Mouse (Mus musculus): ENCODE data around the gene Psen1. TPM values are rescaled to one million over a fixed set of nuclear protein-coding genes. Genes with fewer than 3 reads are reported as not detected.

Gene Psen1
- polyA plus RNA-seq, 1 experiment from 2014 or later: 59.5 TPM

- Histone ChIP-seq H3K27me3 (ENCODE audit: insufficient read depth, low read length) (no peaks in the 10 kb centered on the region), H3K36me3 (ENCODE audit: insufficient read depth, low read length) (0 out of 2 replicates have a peak, but pooled peaks cover 3% of the 10 kb centered on the region), H3K9me3 (replicated peaks; ENCODE audit: low read length) (no peaks in the 10 kb centered on the region), H3K4me3 (replicated peaks; ENCODE audit: low read depth, low read length) (no peak overlapping the region), H3K4me2 (ENCODE audit: low read length) (no peak overlapping the region), H3K27ac (no peak overlapping the region), H3K9ac (ENCODE audit: low read depth, low read length) (no peak overlapping the region), H3K4me1 (replicated peaks; ENCODE audit: insufficient read depth, low read length) (peaks cover 9% of the 10 kb centered on the region; the same call in 1 of the 2 replicates)
- WGBS: 85% methylated on average over 7 of the region's 7 CpGs
- no peak for TF ChIP-seq CTCF (IDR thresholded peaks at IDR 0.05; ENCODE audit: low read depth)
- ATAC-seq (replicated peaks; ENCODE audit: low FRiP score, low read depth) (no peak), DNase-seq (ENCODE audit: low spot score) (no peak)
Observed at GRCm38 (mm10) chr12:83701608-83702007, 13.7 kb downstream of the Psen1 start.

- H3K9ac ChIP-seq (ENCODE audit: low read depth, low read length): no peak overlapping the region
- ATAC-seq (replicated peaks; ENCODE audit: low FRiP score, low read depth) (no peak), DNase-seq (ENCODE audit: low spot score) (no peak)
- no peak overlapping the region for H3K4me3 ChIP-seq (replicated peaks; ENCODE audit: low read depth, low read length)
- H3K27me3 ChIP-seq (ENCODE audit: insufficient read depth, low read length): no peaks in the 10 kb centered on the region
- no peaks in the 10 kb centered on the region for H3K9me3 ChIP-seq (replicated peaks; ENCODE audit: low read length)
- no peak for TF ChIP-seq CTCF (IDR thresholded peaks at IDR 0.05; ENCODE audit: low read depth)
- 86% methylated on average over 4 of the region's 4 CpGs for WGBS
- H3K4me2 ChIP-seq (ENCODE audit: low read length): no peak overlapping the region
- H3K4me1 ChIP-seq (replicated peaks; ENCODE audit: insufficient read depth, low read length): peaks cover 9% of the 10 kb centered on the region; the same call in 1 of the 2 replicates
- 0 out of 2 replicates have a peak, but pooled peaks cover 6% of the 10 kb centered on the region for H3K36me3 ChIP-seq (ENCODE audit: insufficient read depth, low read length)
- no peak overlapping the region for H3K27ac ChIP-seq
Observed at GRCm38 (mm10) chr12:83702796-83703195, 14.8 kb downstream of the Psen1 start.

GRCm38 (mm10) chr12:83706951-83707350, 19.0 kb downstream of the Psen1 start:
- Histone ChIP-seq H3K27me3 (ENCODE audit: insufficient read depth, low read length) (no peaks in the 10 kb centered on the region), H3K4me2 (ENCODE audit: low read length) (no peak overlapping the region), H3K4me1 (replicated peaks; ENCODE audit: insufficient read depth, low read length) (no peaks in the 10 kb centered on the region), H3K4me3 (replicated peaks; ENCODE audit: low read depth, low read length) (no peak overlapping the region), H3K9me3 (replicated peaks; ENCODE audit: low read length) (no peaks in the 10 kb centered on the region), H3K36me3 (ENCODE audit: insufficient read depth, low read length) (0 out of 2 replicates have a peak, but pooled peaks cover 3% of the 10 kb centered on the region), H3K27ac (no peak overlapping the region), H3K9ac (ENCODE audit: low read depth, low read length) (no peak overlapping the region)
- no peak for DNase-seq (ENCODE audit: low spot score)
- TF ChIP-seq CTCF (IDR thresholded peaks at IDR 0.05; ENCODE audit: low read depth): no peak
- no peak for ATAC-seq (replicated peaks; ENCODE audit: low FRiP score, low read depth)
- WGBS: 58% methylated on average over 4 of the region's 4 CpGs

- H3K4me1 ChIP-seq (replicated peaks; ENCODE audit: insufficient read depth, low read length): no peaks in the 10 kb centered on the region
- H3K27me3 ChIP-seq (ENCODE audit: insufficient read depth, low read length): no peaks in the 10 kb centered on the region
- no peak for ATAC-seq (replicated peaks; ENCODE audit: low FRiP score, low read depth)
- DNase-seq (ENCODE audit: low spot score): no peak
- WGBS: 78% methylated on average over 7 of the region's 7 CpGs
- H3K4me2 ChIP-seq (ENCODE audit: low read length): no peak overlapping the region
- H3K4me3 ChIP-seq (replicated peaks; ENCODE audit: low read depth, low read length): no peak overlapping the region
- 0 out of 2 replicates have a peak, but pooled peaks cover 6% of the 10 kb centered on the region for H3K36me3 ChIP-seq (ENCODE audit: insufficient read depth, low read length)
- H3K9ac ChIP-seq (ENCODE audit: low read depth, low read length): no peak overlapping the region
- no peak for TF ChIP-seq CTCF (IDR thresholded peaks at IDR 0.05; ENCODE audit: low read depth)
- H3K27ac ChIP-seq: no peak overlapping the region
- H3K9me3 ChIP-seq (replicated peaks; ENCODE audit: low read length): no peaks in the 10 kb centered on the region
Observed at GRCm38 (mm10) chr12:83708160-83709092, 20.5 kb downstream of the Psen1 start.

- 90% methylated on average over 2 of the region's 2 CpGs for WGBS
- DNase-seq (ENCODE audit: low spot score) (no peak), ATAC-seq (replicated peaks; ENCODE audit: low FRiP score, low read depth) (no peak)
- H3K9ac ChIP-seq (ENCODE audit: low read depth, low read length): no peak overlapping the region
- H3K4me3 ChIP-seq (replicated peaks; ENCODE audit: low read depth, low read length): no peak overlapping the region
- no peak overlapping the region for H3K4me2 ChIP-seq (ENCODE audit: low read length)
- 0 out of 2 replicates have a peak, but pooled peaks cover 6% of the 10 kb centered on the region for H3K36me3 ChIP-seq (ENCODE audit: insufficient read depth, low read length)
- H3K27ac ChIP-seq: no peak overlapping the region
- H3K9me3 ChIP-seq (replicated peaks; ENCODE audit: low read length): no peaks in the 10 kb centered on the region
- no peaks in the 10 kb centered on the region for H3K4me1 ChIP-seq (replicated peaks; ENCODE audit: insufficient read depth, low read length)
- H3K27me3 ChIP-seq (ENCODE audit: insufficient read depth, low read length): no peaks in the 10 kb centered on the region
- no peak for TF ChIP-seq CTCF (IDR thresholded peaks at IDR 0.05; ENCODE audit: low read depth)
Observed at GRCm38 (mm10) chr12:83709934-83710333, 22.0 kb downstream of the Psen1 start.

GRCm38 (mm10) chr12:83713749-83714148, 25.8 kb downstream of the Psen1 start:
- WGBS: 43% methylated on average over 2 of the region's 2 CpGs
- Histone ChIP-seq H3K36me3 (ENCODE audit: insufficient read depth, low read length) (peaks cover 24% of the 10 kb centered on the region; the same call in 1 of the 2 replicates), H3K4me1 (replicated peaks; ENCODE audit: insufficient read depth, low read length) (no peaks in the 10 kb centered on the region)

More at GRCm38 (mm10) chr12:83713749-83714148, 25.8 kb downstream of the Psen1 start:
- TF ChIP-seq CTCF (IDR thresholded peaks at IDR 0.05; ENCODE audit: low read depth): peak; percentile 93
- ATAC-seq (replicated peaks; ENCODE audit: low FRiP score, low read depth): peak; percentile 43; the same call in 1 of the 2 replicates
- Histone ChIP-seq H3K4me2 (ENCODE audit: low read length) (no peak overlapping the region), H3K9ac (ENCODE audit: low read depth, low read length) (no peak overlapping the region), H3K4me3 (replicated peaks; ENCODE audit: low read depth, low read length) (no peak overlapping the region), H3K27ac (no peak overlapping the region), H3K9me3 (replicated peaks; ENCODE audit: low read length) (no peaks in the 10 kb centered on the region), H3K27me3 (ENCODE audit: insufficient read depth, low read length) (no peaks in the 10 kb centered on the region)
- DNase-seq (ENCODE audit: low spot score): peak; percentile 92
